Mouse (Mus musculus) gastrocnemius, adult 2 months (tissue): ENCODE data around the gene Gpx4. TPM values are rescaled to one million over a fixed set of nuclear protein-coding genes. Genes with fewer than 3 reads are reported as not detected.

ENCODE experiments used
- DNase-seq: peaks from one replicate; pipeline ENCODE4 v3.0.0; 2022
- H3K27ac ChIP-seq: fragments of 200-600 bp; 2 replicates; pipeline ENCODE4 v1.8.1; 2022; ENCODE audit warnings: mild to moderate bottlenecking
- H3K4me3 ChIP-seq: fragments of 200-600 bp; 2 replicates; pipeline ENCODE4 v1.8.1; 2022; ENCODE audit warnings: mild to moderate bottlenecking, moderate library complexity
- CTCF ChIP-seq: fragments of 200-600 bp; IDR thresholded peaks from 2 replicates; pipeline ENCODE4 v1.8.1; 2022; ENCODE audit warnings: antibody characterized with exemption, mild to moderate bottlenecking, moderate library complexity
- intact Hi-C: fragments of 180-260 bp; cut with DNase I; formaldehyde crosslinking; loops from one replicate; pipeline ENCODE4 v1.15.1; 2025
- long read RNA-seq, 2 experiments: library from polyadenylated mRNA; stranded (forward); transcript quantifications; one replicate each; pipeline ENCODE4 v2.0.0; 2021
- total RNA-seq, 2 experiments: library from RNA; stranded (reverse); gene quantifications; 2 replicates each; pipeline ENCODE4 v1.2.3; 2021

Gene Gpx4
- 100 to 1,000 TPM; 552 to 603 TPM for total RNA-seq
- long read RNA-seq, experiment 1, transcript Gpx4-202 (7 exons, 959 nt) = major isoform, 409 of 419 reads
- long read RNA-seq, experiment 1, partial matches to known transcripts = 5 of 419 reads
- long read RNA-seq, experiment 1, other reads (novel, unspliced or antisense) = 4 of 419 reads
- long read RNA-seq, experiment 2, transcript Gpx4-202 (7 exons, 959 nt) = major isoform, 543 of 560 reads
- long read RNA-seq, experiment 2, partial matches to known transcripts = 6 of 560 reads
- long read RNA-seq, experiment 2, other reads (novel, unspliced or antisense) = 9 of 560 reads

DNA sequence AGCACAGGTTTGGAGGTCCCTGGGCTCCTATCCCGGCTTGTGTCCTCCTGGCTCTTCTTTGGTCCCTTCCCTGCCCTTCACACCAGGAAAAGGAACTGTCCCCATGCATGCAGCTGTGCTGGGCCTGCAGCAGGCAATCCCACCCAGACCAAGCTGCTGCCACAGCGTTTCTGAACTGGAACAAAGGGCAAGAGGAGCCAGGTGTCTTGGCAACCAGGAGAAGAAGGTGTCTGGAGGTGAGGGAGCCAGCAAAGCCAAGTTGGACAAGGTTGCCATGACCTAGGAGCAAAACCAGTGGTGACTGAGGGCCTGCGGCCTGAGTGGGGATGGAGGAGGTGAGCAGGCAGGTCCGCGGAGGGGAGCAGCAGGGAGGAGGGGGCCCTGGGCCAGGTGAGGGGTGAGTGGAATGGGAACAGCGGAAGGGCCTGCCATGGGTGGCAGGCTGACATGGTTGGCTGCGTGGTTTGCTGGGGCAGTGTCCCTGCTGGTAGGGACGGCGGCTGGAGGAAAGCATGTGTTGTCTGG lies at the start of gene Gpx4:
Gpx4 (plus strand) TSS at position 126 of the 525 bp plus-strand sequence.
- no peak for TF ChIP-seq CTCF
- H3K27ac ChIP-seq = peak within 1 kb of the TSS; percentile 59
- H3K4me3 ChIP-seq = no peak within 1 kb of the TSS
- intact Hi-C loops = no loop called here
- no peak for DNase-seq

DNA sequence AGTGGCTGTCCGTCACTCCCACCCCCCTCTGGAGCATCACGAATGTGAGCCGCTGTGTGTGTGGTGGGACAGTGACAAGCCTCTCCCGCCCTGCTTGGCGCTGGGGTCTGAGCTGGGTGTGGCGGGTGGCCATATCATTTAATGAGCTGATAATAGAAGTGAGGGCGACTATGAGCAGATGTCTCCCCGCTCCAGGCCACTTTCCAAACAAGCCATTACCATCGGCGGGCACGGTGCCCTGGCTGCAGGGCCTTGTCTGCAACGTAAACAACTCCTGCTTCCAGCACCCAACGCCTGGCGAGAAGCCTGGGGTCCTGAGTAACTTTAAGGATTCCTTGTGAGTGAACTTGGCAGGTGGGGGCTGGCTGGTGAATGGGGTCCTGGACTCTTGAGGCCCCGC lies 49.1 kb upstream of the Gpx4 start:
- no peak for DNase-seq
- Histone ChIP-seq H3K27ac (no peak overlapping the region), H3K4me3 (peak overlapping the region; percentile 83)
- no peak for TF ChIP-seq CTCF
- intact Hi-C loops = loop anchor here (5.0 kb wide), 1 partner anchor 39 kb away; the partner anchor contains the start of gene Polr2e

DNA sequence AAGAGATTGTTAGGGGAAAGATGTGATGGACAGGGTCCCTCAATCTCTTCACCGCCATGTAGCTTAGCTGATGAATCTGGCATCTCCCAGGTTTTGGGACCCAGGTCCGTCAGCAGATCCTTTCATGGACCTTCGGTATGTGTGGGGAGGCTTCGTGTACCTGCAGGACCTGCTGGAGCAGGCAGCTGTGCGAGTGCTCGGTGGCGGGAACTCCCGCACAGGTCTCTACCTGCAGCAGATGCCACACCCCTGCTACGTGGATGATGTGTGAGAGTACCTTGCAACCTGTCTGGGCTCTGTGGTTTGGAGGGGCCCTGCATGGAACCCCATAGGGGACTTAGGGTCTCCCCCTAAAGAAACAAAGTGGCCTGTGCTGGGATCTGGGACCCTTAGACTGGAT lies 45.0 kb upstream of the Gpx4 start:
- no peak for DNase-seq
- intact Hi-C loops = no loop called here
- no peak overlapping the region for H3K27ac ChIP-seq
- TF ChIP-seq CTCF = no peak
- H3K4me3 ChIP-seq = no peak overlapping the region

DNA sequence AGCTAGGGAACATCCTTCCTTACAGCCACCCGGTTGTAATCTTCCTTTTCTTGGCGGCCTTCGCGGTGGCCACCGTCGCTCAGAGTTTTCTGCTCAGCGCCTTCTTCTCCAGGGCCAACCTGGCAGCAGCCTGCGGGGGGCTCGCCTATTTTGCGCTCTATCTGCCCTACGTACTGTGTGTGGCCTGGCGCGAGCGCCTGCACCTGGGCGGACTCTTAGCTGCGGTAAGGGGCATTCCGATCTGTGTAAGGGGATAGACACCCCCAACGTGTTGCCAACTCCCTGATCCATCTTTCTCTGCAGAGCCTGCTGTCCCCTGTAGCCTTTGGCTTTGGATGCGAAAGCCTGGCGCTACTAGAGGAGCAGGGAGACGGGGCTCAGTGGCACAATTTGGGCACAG lies 44.1 kb upstream of the Gpx4 start:
- intact Hi-C loops = no loop called here
- DNase-seq = no peak
- no peak for TF ChIP-seq CTCF
- Histone ChIP-seq H3K4me3 (no peak overlapping the region), H3K27ac (peak overlapping the region; percentile 60)

DNA sequence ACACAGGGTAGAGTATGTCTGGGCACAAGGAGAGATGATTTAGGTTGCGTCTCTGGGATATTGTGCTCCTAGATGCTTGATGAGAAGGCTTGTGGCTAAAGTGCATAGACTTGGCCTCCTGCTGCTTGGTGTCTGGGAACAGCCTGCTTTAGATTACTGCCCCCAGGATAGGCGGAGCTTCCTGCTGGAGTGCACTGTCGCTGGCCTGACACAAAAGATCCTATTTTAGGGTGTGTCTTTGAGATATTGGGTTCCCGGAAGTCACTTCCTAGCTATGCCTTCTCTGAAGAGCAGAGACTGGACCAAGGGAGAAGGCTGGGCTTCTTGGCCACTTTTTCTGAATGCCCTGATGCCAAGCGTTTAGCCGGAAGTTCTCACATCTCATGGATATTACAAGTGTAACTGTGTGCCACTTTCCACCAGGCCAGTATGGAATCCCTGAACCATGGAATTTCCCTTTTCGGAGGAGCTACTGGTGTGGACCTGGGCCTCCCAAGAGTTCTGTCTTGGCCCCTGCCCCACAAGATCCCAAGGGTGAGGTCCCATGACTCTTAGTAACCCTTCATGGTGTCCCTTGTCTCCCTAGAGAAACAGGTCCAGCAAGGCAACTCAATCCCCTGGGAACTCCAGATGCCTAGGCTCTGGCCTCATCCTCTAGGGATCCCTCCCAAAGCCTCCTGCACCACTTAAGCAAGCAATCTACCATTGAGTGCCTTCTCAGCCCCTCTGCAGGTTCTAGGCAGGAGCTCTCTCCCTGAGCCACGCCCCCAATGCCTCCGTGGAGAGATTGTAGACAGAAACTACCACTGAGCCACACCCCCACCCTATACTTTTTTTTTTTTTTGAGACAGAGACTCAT lies 43.4 kb upstream of the Gpx4 start:
- H3K27ac ChIP-seq = peak overlapping the region; percentile 60
- DNase-seq = no peak
- intact Hi-C loops = no loop called here
- no peak for TF ChIP-seq CTCF
- H3K4me3 ChIP-seq = no peak overlapping the region

DNA sequence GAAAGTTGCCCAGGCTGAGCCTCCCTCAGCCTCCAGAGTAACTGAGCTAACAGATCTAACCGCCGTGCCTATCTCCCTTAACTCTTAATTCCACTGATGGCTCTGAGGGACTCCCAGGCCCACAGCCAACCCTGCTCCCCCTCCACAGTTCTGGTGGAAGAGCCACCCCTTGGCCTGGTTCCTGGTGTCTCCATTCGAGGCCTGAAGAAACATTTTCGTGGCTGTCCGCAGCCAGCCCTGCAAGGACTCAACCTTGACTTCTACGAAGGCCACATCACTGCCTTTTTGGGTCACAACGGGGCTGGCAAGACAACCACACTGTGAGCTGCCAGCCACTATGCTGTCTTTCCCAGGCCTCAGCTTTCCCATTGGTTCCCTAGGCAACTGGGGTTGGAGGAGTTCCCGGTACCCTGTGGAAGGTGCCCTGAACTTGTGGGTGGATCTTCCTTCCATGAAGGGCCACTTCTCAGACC lies 42.7 kb upstream of the Gpx4 start:
- intact Hi-C loops = no loop called here
- no peak for TF ChIP-seq CTCF
- Histone ChIP-seq H3K4me3 (no peak overlapping the region), H3K27ac (no peak overlapping the region)
- no peak for DNase-seq

DNA sequence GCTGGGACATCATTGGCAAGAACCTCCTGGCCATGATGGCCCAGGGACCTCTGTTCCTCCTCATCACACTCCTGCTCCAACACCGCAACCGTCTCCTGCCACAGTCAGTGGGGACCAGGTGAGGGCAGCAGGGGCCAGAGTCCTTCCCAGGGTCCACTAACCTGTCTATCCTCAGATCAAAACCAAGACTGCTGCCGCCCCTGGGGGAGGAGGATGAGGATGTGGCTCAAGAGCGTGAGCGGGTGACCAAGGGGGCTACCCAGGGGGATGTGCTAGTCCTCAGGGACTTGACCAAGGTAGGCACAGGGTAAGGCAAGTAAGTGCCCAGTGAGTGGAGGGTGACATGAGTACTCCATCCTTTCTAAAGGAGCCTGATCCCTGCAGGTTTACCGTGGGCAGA lies 35.2 kb upstream of the Gpx4 start:
- no peak overlapping the region for H3K4me3 ChIP-seq
- no peak for DNase-seq
- intact Hi-C loops = no loop called here
- TF ChIP-seq CTCF = no peak
- no peak overlapping the region for H3K27ac ChIP-seq

DNA sequence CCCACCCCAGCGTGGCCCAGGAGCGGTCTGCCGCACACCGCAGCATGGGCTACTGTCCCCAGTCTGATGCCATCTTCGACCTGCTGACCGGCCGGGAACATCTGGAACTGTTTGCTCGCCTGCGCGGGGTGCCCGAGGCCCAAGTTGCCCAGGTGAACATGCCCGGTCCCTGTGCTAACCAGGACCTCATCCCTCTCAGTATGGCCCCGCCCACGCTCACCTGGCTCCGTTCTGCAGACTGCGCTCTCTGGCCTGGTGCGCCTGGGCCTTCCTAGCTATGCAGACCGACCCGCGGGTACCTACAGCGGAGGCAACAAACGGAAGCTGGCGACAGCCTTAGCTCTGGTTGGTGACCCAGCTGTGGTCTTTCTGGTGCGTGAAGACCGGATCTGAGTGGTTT lies 33.4 kb upstream of the Gpx4 start:
- TF ChIP-seq CTCF = no peak
- intact Hi-C loops = no loop called here
- no peak overlapping the region for H3K27ac ChIP-seq
- no peak overlapping the region for H3K4me3 ChIP-seq
- DNase-seq = no peak

DNA sequence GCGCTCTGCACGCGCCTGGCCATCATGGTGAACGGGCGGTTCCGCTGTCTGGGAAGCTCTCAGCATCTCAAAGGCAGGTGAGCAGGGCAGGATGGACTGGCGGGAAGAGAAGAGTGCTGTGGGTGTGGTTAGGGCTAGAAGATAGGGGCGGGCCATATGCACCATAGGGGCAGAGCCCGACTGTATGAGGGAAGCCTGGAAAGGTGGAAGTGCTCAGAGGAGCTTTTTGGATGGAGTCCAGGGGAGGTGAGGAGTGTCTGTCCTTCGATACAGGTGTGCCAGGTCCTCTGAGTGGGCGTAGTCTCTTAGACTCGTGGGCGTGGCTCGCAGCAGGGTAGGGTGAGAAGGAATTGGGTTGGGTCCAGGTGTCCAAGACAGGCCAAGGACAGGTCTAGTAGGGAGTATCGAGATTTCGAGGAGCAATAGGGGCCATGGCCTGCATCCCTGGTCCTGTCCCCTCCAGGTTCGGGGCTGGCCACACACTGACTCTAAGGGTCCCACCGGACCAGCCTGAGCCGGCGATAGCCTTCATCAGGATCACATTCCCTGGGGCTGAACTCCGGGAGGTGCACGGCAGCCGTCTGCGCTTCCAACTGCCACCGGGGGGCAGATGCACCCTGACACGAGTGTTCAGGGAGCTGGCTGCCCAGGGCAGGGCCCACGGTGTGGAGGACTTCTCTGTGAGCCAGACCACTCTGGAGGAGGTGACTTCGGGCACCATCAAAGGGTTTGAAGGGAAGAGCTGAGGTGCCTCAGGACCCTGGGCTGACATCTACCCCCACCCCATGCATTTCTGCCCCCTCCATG lies 32.3 kb upstream of the Gpx4 start:
- peak; percentile 29; the same call in 1 of the 2 replicates for TF ChIP-seq CTCF
- Histone ChIP-seq H3K27ac (no peak overlapping the region), H3K4me3 (no peak overlapping the region)
- intact Hi-C loops = no loop called here
- no peak for DNase-seq

DNA sequence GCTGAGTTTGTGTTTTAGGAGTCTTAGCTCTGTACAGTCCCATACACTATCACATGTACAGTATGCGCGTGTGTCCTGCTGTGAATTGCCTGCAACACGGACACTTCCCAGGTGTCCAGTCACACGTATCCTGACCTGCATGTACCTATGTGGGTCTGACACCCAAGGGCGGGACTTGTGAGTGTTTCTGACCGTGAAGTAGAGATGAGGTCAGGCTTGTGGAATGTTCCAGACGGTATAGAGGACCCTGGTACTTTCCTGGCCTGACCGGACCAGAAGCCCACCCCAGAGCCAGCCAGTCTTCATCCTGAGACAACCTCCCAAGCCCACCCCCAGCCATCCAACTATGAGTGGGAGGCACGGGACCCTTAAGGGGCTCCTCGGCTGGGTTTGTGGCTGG lies 31.4 kb upstream of the Gpx4 start:
- Histone ChIP-seq H3K4me3 (no peak overlapping the region), H3K27ac (no peak overlapping the region)
- no peak for TF ChIP-seq CTCF
- no peak for DNase-seq
- intact Hi-C loops = no loop called here

DNA sequence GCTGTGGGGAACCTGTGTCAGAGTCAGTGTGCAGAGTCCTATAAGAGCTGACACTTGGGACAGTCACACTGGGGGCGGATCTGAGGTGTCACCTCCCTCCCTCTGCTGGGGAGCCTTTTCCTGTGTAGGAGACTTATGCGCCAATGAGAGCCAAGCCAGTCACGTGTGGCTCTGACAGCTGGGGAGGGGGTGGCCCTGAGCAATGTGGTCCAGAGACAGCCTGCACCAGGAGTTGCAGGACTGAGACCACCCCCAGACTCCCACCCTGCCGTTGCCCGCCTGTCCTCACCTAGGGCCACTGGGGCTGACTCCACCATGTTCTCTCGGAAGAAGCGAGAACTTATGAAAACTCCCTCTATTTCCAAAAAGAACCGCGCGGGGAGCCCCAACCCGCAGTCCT lies 30.5 kb upstream of the Gpx4 start, which contains the start of gene Arhgap45:
Arhgap45 (plus strand) TSS at position 143 of the 400 bp plus-strand sequence.
- no peak for TF ChIP-seq CTCF
- DNase-seq = no peak
- Histone ChIP-seq H3K27ac (peak within 1 kb of the TSS; percentile 38), H3K4me3 (peak within 1 kb of the TSS; percentile 55)
- intact Hi-C loops = no loop called here

DNA sequence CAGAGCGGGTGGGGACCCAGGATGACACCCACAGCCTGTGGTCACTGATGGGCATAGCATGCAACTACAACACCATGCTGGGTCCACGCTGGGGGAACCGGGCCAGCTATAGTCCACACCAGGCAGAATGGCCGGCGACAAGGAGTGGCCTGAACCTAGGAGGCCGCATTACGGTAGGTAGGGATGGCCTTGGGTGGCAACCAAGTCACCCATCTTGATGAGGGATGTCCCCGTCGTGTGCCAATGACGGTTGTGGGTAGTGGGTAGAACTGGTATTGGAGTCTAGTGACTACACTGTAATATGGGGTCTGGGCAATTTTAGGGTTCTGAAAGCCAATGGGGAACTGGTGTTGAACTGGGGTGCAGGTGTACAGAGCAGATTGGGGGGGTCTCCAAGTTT lies 30.0 kb upstream of the Gpx4 start:
- DNase-seq = no peak
- intact Hi-C loops = no loop called here
- H3K27ac ChIP-seq = peak overlapping the region; percentile 38
- H3K4me3 ChIP-seq = peak overlapping the region; percentile 55
- TF ChIP-seq CTCF = no peak
